Mouse (Mus musculus) myocyte (in vitro differentiated cells): ENCODE data around the gene Bahcc1.

Experiments used
- CEBPB ChIP-seq: IDR thresholded peaks from 2 replicates; pipeline ENCODE4 v1.6.1; 2011; ENCODE audit warnings: mild to moderate bottlenecking, moderate library complexity; ENCODE audit not compliant: poor library complexity, insufficient read depth, severe bottlenecking
- MAX ChIP-seq: IDR thresholded peaks from one replicate; pipeline ENCODE4 v1.6.1; 2011; ENCODE audit warnings: low read depth, mild to moderate bottlenecking, control low read depth
- POLR2A ChIP-seq: IDR thresholded peaks from one replicate; pipeline ENCODE4 v1.6.1; 2011; ENCODE audit warnings: low read depth, mild to moderate bottlenecking, control low read depth, moderate library complexity; ENCODE audit not compliant: insufficient read length
- POLR2AphosphoS2 ChIP-seq: IDR thresholded peaks from one replicate; pipeline ENCODE4 v1.6.1; 2011; ENCODE audit warnings: low read depth, control low read depth; ENCODE audit not compliant: insufficient read length
- TCF12 ChIP-seq: IDR thresholded peaks from one replicate; pipeline ENCODE4 v1.6.1; 2011; ENCODE audit warnings: mild to moderate bottlenecking, control low read depth; ENCODE audit not compliant: poor library complexity, insufficient read depth, severe bottlenecking
- TCF3 ChIP-seq: IDR thresholded peaks from one replicate; pipeline ENCODE4 v1.6.1; 2011; ENCODE audit warnings: low read depth, control low read depth; ENCODE audit not compliant: insufficient read length

- no peak for TF ChIP-seq TCF12
- TF ChIP-seq POLR2A = no peak
- no peak for TF ChIP-seq TCF3
- no peak for TF ChIP-seq MAX
- no peak for TF ChIP-seq CEBPB
- no peak for TF ChIP-seq POLR2AphosphoS2
Measured at GRCm38 (mm10) chr11:120259792-120260768, 27.3 kb downstream of the Bahcc1 start.
